Mouse (Mus musculus): ENCODE measurements around the gene Irf4.

GRCm38 (mm10) chr13:30786235-30787035, 37.4 kb downstream of the Irf4 start:
- TF ChIP-seq CTCF (IDR thresholded peaks at IDR 0.05; ENCODE audit: low read depth, low read length) = no peak
- TF ChIP-seq POLR2A (IDR thresholded peaks at IDR 0.05; ENCODE audit: insufficient read depth, low read length) = no peak
- no peak for TF ChIP-seq EP300 (IDR thresholded peaks at IDR 0.05; ENCODE audit: insufficient read depth, low read depth, low read length)

Measured in ES-Bruce4 (cell line).